Mouse (Mus musculus) midbrain, embryonic 14.5 days (tissue): ENCODE results near the gene Cib2. TPM values are rescaled to one million over a fixed set of nuclear protein-coding genes. Genes with fewer than 3 reads are reported as not detected.
"Not testable (repeated sequence)": the region's sequence is repeated elsewhere in the genome, so short reads cannot be mapped to it uniquely, and the experiment has no call there.

Experiments
- ATAC-seq: fragments of 200-750 bp; cut with Nextera tagmentation; 2 replicates; pipeline ENCODE4 v1.8.0; 2017; ENCODE audit warnings: moderate number of reproducible peaks, moderate library complexity; ENCODE audit not compliant: low FRiP score, low TSS enrichment
- DNase-seq: peaks from one replicate; pipeline ENCODE4 v3.0.0-alpha.2; 2015
- H3K27ac ChIP-seq: fragments of 300-500 bp; sonication (generic); replicated peaks from 2 replicates; pipeline ENCODE4 v1.5.1; 2014; ENCODE audit warnings: mild to moderate bottlenecking, low read depth, low read length, moderate library complexity
- H3K27me3 ChIP-seq: fragments of 300-500 bp; sonication (generic); 2 replicates; pipeline ENCODE4 v1.6.1; 2014; ENCODE audit warnings: low read length, control low read depth, mixed read lengths; ENCODE audit not compliant: control insufficient read depth, insufficient read depth
- H3K36me3 ChIP-seq: fragments of 300-500 bp; sonication (generic); 2 replicates; pipeline ENCODE4 v1.6.1; 2014; ENCODE audit warnings: low read length, control low read depth; ENCODE audit not compliant: control insufficient read depth, insufficient read depth
- H3K4me1 ChIP-seq: fragments of 300-500 bp; sonication (generic); 2 replicates; pipeline ENCODE4 v1.6.1; 2014; ENCODE audit warnings: mild to moderate bottlenecking, antibody characterized with exemption, low read length, control low read depth; ENCODE audit not compliant: control insufficient read depth, insufficient read depth
- H3K4me2 ChIP-seq: fragments of 300-500 bp; sonication (generic); 2 replicates; pipeline ENCODE4 v1.6.1; 2014; ENCODE audit warnings: mild to moderate bottlenecking, low read length, moderate library complexity
- H3K4me3 ChIP-seq: fragments of 300-500 bp; sonication (generic); replicated peaks from 2 replicates; pipeline ENCODE4 v1.5.1; 2014; ENCODE audit warnings: low read depth, low read length
- H3K9ac ChIP-seq: fragments of 300-500 bp; sonication (generic); replicated peaks from 2 replicates; pipeline ENCODE4 v1.6.1; 2014; ENCODE audit warnings: mild to moderate bottlenecking, low read length, moderate library complexity
- H3K9me3 ChIP-seq: fragments of 300-500 bp; sonication (generic); 2 replicates; pipeline ENCODE4 v1.6.1; 2016; ENCODE audit warnings: low read length, control low read depth, mixed read lengths; ENCODE audit not compliant: control insufficient read depth
- WGBS: fragments of 180-500 bp; shearing (Covaris S2); extraction: QIAGEN DNeasy Blood & Tissue Kit; methylation state at CpG from one replicate; pipeline ENCODE4 v1.1.7; 2014; 5-methylcytosine and 5-hydroxymethylcytosine counted together
- polyA plus RNA-seq: library from polyadenylated mRNA; unstranded; fragments of >200 nt; fragmentation: Nextera tagmentation; extraction: Ambion mirVana; gene quantifications from 2 replicates; pipeline ENCODE4 v1.2.1, GENCODE M21; 2014

Gene Cib2
- polyA plus RNA-seq = 41.5 and 51.7 TPM in 2 replicates

- Histone ChIP-seq H3K27ac (no peak within 1 kb of the TSS), H3K4me3 (peak within 1 kb of the TSS; percentile 48), H3K36me3 (no peaks in the 10 kb centered on the region), H3K9me3 (no peaks in the 10 kb centered on the region), H3K4me1 (no peaks in the 10 kb centered on the region; the same call in 1 of the 2 replicates), H3K27me3 (no peaks in the 10 kb centered on the region), H3K4me2 (peak within 1 kb of the TSS; percentile 75), H3K9ac (peak within 1 kb of the TSS; percentile 65)
- 2% methylated on average over 54 of the region's 54 CpGs for WGBS
- ATAC-seq (peak; percentile 92), DNase-seq (peak; percentile 87)
Observed at GRCm38 (mm10) chr9:54559771-54560471, at the start of gene Cib2. Gene Cib2 (minus strand): TSS chr9:54560218.

GRCm38 (mm10) chr9:54604886-54605285 lies 44.9 kb upstream of the Cib2 start:
- Histone ChIP-seq H3K9ac (no peak overlapping the region), H3K4me3 (no peak overlapping the region), H3K27ac (no peak overlapping the region), H3K27me3 (no peaks in the 10 kb centered on the region), H3K9me3 (no peaks in the 10 kb centered on the region), H3K36me3 (peaks cover 48% of the 10 kb centered on the region), H3K4me2 (no peak overlapping the region), H3K4me1 (no peaks in the 10 kb centered on the region)
- ATAC-seq (no peak), DNase-seq (peak; percentile 64)
- 52% methylated on average over 4 of the region's 4 CpGs for WGBS

GRCm38 (mm10) chr9:54604131-54604654 lies 44.2 kb upstream of the Cib2 start:
- 60% methylated on average over 5 of the region's 5 CpGs for WGBS
- ATAC-seq = no peak
- peaks cover 55% of the 10 kb centered on the region for H3K36me3 ChIP-seq

GRCm38 (mm10) chr9:54602916-54603315 lies 42.9 kb upstream of the Cib2 start:
- no peak overlapping the region for H3K9ac ChIP-seq
- peaks cover 68% of the 10 kb centered on the region for H3K36me3 ChIP-seq
- no peak for ATAC-seq
- H3K27me3 ChIP-seq = no peaks in the 10 kb centered on the region
- no peak overlapping the region for H3K4me2 ChIP-seq
- H3K4me3 ChIP-seq = no peak overlapping the region
- no peak for DNase-seq
- H3K27ac ChIP-seq = no peak overlapping the region
- WGBS = 52% methylated on average over 7 of the region's 7 CpGs
- H3K4me1 ChIP-seq = no peaks in the 10 kb centered on the region
- H3K9me3 ChIP-seq = no peaks in the 10 kb centered on the region

More at GRCm38 (mm10) chr9:54604131-54604654, 44.2 kb upstream of the Cib2 start:
- no peak overlapping the region for H3K4me2 ChIP-seq
- no peak overlapping the region for H3K4me3 ChIP-seq
- no peaks in the 10 kb centered on the region for H3K4me1 ChIP-seq
- H3K27ac ChIP-seq = no peak overlapping the region
- DNase-seq = no peak
- no peak overlapping the region for H3K9ac ChIP-seq
- no peaks in the 10 kb centered on the region for H3K9me3 ChIP-seq
- H3K27me3 ChIP-seq = no peaks in the 10 kb centered on the region

- no peak overlapping the region for H3K4me3 ChIP-seq
Observed at GRCm38 (mm10) chr9:54602386-54602785, 42.4 kb upstream of the Cib2 start.

GRCm38 (mm10) chr9:54596752-54597465 lies 36.9 kb upstream of the Cib2 start:
- DNase-seq (no peak), ATAC-seq (no peak)
- Histone ChIP-seq H3K4me1 (no peaks in the 10 kb centered on the region), H3K4me3 (no peak overlapping the region), H3K27ac (no peak overlapping the region), H3K4me2 (no peak overlapping the region), H3K9me3 (no peaks in the 10 kb centered on the region), H3K9ac (no peak overlapping the region), H3K27me3 (no peaks in the 10 kb centered on the region), H3K36me3 (peaks cover 94% of the 10 kb centered on the region)
- 94% methylated on average over 15 of the region's 15 CpGs for WGBS

More at GRCm38 (mm10) chr9:54602386-54602785, 42.4 kb upstream of the Cib2 start:
- no peaks in the 10 kb centered on the region for H3K4me1 ChIP-seq
- no peak overlapping the region for H3K27ac ChIP-seq
- WGBS = 57% methylated on average over 2 of the region's 2 CpGs
- no peak overlapping the region for H3K4me2 ChIP-seq
- peaks cover 73% of the 10 kb centered on the region for H3K36me3 ChIP-seq
- ATAC-seq = no peak
- H3K9ac ChIP-seq = no peak overlapping the region
- no peak for DNase-seq
- H3K27me3 ChIP-seq = no peaks in the 10 kb centered on the region
- no peaks in the 10 kb centered on the region for H3K9me3 ChIP-seq

- H3K4me3 ChIP-seq, ATAC-seq, H3K27me3 ChIP-seq, H3K27ac ChIP-seq, H3K9ac ChIP-seq, DNase-seq, H3K4me1 ChIP-seq, H3K9me3 ChIP-seq, H3K4me2 ChIP-seq: not testable (repeated sequence)
- WGBS = 85% methylated on average over 4 of the region's 4 CpGs
- H3K36me3 ChIP-seq = peaks cover 82% of the 10 kb centered on the region
Observed at GRCm38 (mm10) chr9:54593652-54594051, 33.6 kb upstream of the Cib2 start.

- Histone ChIP-seq H3K4me1 (peaks cover 14% of the 10 kb centered on the region), H3K9ac (no peak overlapping the region), H3K4me2 (peak overlapping the region; percentile 85; the same call in 1 of the 2 replicates), H3K36me3 (peaks cover 29% of the 10 kb centered on the region), H3K27ac (no peak overlapping the region), H3K9me3 (no peaks in the 10 kb centered on the region), H3K27me3 (no peaks in the 10 kb centered on the region), H3K4me3 (peak overlapping the region; percentile 86; the same call in 1 of the 2 replicates)
- WGBS = 45% methylated on average over 4 of the region's 4 CpGs
- DNase-seq = no peak
- ATAC-seq = no peak
Observed at GRCm38 (mm10) chr9:54587863-54588262, 27.8 kb upstream of the Cib2 start.
